Mouse (Mus musculus): ENCODE measurements around the gene Gm5565.

- TF ChIP-seq GATA1 (IDR thresholded peaks at IDR 0.05; ENCODE audit: borderline replicate concordance, low read length) (no peak), FLI1 (IDR thresholded peaks at IDR 0.05; ENCODE audit: low read length) (no peak)
These were observed 39.2 kb upstream of the Gm5565 start for GRCm38 (mm10) chr5:146199540-146199939.

Data from megakaryocyte, embryonic 14.5 days (primary cell).